8 mouse cellular contexts compared by ENCODE assay signal in the genomic region with DNA sequence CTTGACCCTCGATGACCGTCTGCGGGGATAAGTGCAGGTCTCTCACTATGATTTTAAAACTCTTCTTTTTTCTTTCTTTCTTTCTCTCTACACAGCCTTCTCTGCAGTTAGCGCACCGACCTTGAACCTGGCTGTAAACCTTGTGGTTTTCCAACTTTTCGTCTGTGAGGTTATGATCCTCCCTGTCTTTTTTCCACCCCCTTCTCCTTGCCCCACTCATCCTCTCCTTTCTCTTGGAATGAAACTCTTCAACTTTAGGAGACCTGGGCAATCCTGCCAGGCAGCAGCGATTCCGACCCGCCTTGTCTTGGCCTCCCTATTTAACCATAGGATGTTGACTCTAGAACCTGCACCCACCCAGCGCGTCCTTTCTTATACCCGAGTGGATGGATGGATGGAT. TPM values are rescaled to one million over a fixed set of nuclear protein-coding genes. Genes with fewer than 3 reads are reported as not detected.
A peak's percentile ranks its signal among the peaks of the same experiment; 100 is the strongest.
DNase-seq lines count a peak whose midpoint lies in the region; ATAC-seq and TF ChIP-seq lines count a peak whose summit lies in the region.

No protein-coding gene starts in this region.

- ATAC-seq in forebrain, embryonic 12.5 days (ENCODE audit: low FRiP score): no peak
- no peak for ATAC-seq in neural tube, embryonic 15.5 days (ENCODE audit: low FRiP score)

- WGBS in lung, adult 2 months: 19% methylated on average over 12 of the region's 12 CpGs
- WGBS in forebrain, embryonic 12.5 days: 5% methylated on average over 12 of the region's 12 CpGs
- WGBS in limb, embryonic 10.5 days: under 1% methylated on average over 12 of the region's 12 CpGs
- 3% methylated on average over 12 of the region's 12 CpGs for WGBS in neural tube, embryonic 15.5 days

- no peaks in the 10 kb centered on the region for H3K9me3 ChIP-seq in forebrain, embryonic 12.5 days
- no peaks in the 10 kb centered on the region for H3K9me3 ChIP-seq in limb, embryonic 10.5 days (replicated peaks)
- no peaks in the 10 kb centered on the region for H3K9me3 ChIP-seq in neural tube, embryonic 15.5 days (replicated peaks)

- H3K4me2 ChIP-seq in forebrain, embryonic 12.5 days: peak overlapping the region; percentile 85
- H3K4me2 ChIP-seq in neural tube, embryonic 15.5 days: peak overlapping the region; percentile 95

- TF ChIP-seq POLR2A in lung, adult 2 months (IDR thresholded peaks at IDR 0.05; ENCODE audit: borderline replicate concordance, extremely low read depth, low read depth, low read length): no peak

- no peak overlapping the region for H3K4me3 ChIP-seq in lung, adult 2 months (replicated peaks; ENCODE audit: extremely low read depth, low read depth, low read length)
- peak overlapping the region; percentile 53 for H3K4me3 ChIP-seq in forebrain, embryonic 12.5 days (replicated peaks)
- peak overlapping the region; percentile 58 for H3K4me3 ChIP-seq in limb, embryonic 10.5 days
- peak overlapping the region; percentile 46 for H3K4me3 ChIP-seq in neural tube, embryonic 15.5 days (replicated peaks)

- no peaks in the 10 kb centered on the region for H3K36me3 ChIP-seq in forebrain, embryonic 12.5 days (replicated peaks)
- H3K36me3 ChIP-seq in limb, embryonic 10.5 days: no peaks in the 10 kb centered on the region
- no peaks in the 10 kb centered on the region for H3K36me3 ChIP-seq in neural tube, embryonic 15.5 days

- peak overlapping the region; percentile 78 for H3K27ac ChIP-seq in forebrain, embryonic 12.5 days
- H3K27ac ChIP-seq in limb, embryonic 10.5 days: no peak overlapping the region
- no peak overlapping the region for H3K27ac ChIP-seq in neural tube, embryonic 15.5 days (replicated peaks)

- peak overlapping the region; percentile 75 for H3K9ac ChIP-seq in forebrain, embryonic 12.5 days
- no peak overlapping the region for H3K9ac ChIP-seq in neural tube, embryonic 15.5 days (replicated peaks)

- TF ChIP-seq CTCF in lung, adult 2 months (IDR thresholded peaks at IDR 0.05; ENCODE audit: insufficient read depth, low read length): no peak

- H3K27me3 ChIP-seq in forebrain, embryonic 12.5 days: peaks cover 60% of the 10 kb centered on the region
- H3K27me3 ChIP-seq in limb, embryonic 10.5 days (ENCODE audit: low read depth, poor library complexity, severe bottlenecking): peaks cover 98% of the 10 kb centered on the region
- H3K27me3 ChIP-seq in neural tube, embryonic 15.5 days (replicated peaks): peaks cover 65% of the 10 kb centered on the region

- peak; percentile 11 for DNase-seq in lung, adult 2 months
- DNase-seq in lung, postnatal 25 days (ENCODE audit: low spot score): no peak
- peak; percentile 59 for DNase-seq in limb, embryonic 10.5 days (ENCODE audit: low spot score)
- no peak for DNase-seq in ovary, postnatal 14 days (ENCODE audit: low spot score)
- DNase-seq in Muller cell, postnatal 12 days (ENCODE audit: inconsistent ontology term): no peak
- DNase-seq in c-Kit-positive CD71-positive TER-119-positive erythroid progenitor cells, embryonic 14.5 days (ENCODE audit: low spot score): no peak

- peaks cover 5% of the 10 kb centered on the region for H3K4me1 ChIP-seq in lung, adult 2 months (ENCODE audit: control insufficient read depth, insufficient read depth, low read length)
- H3K4me1 ChIP-seq in forebrain, embryonic 12.5 days: peaks cover 19% of the 10 kb centered on the region
- H3K4me1 ChIP-seq in limb, embryonic 10.5 days: peaks cover 23% of the 10 kb centered on the region
- peaks cover 24% of the 10 kb centered on the region for H3K4me1 ChIP-seq in neural tube, embryonic 15.5 days

RNA-seq across cellular contexts. Expression of gene Tbr1, which starts 9.8 kb away (rescaled TPM):
- 0.07 and 0.09 TPM in 2 replicates for polyA plus RNA-seq in lung, adult 2 months (2012; rRNA removed)
- 42.2 and 45.3 TPM in 2 replicates for polyA plus RNA-seq in forebrain, embryonic 12.5 days (2016; fragmentation: Nextera tagmentation; extraction: Ambion mirVana)
- polyA plus RNA-seq in limb, embryonic 10.5 days (2016; fragmentation: Nextera tagmentation; extraction: Ambion mirVana): 0.04 and 0.10 TPM in 2 replicates
- polyA plus RNA-seq in neural tube, embryonic 15.5 days (2015; fragmentation: Nextera tagmentation; extraction: Ambion mirVana): 0.06 and 0.13 TPM in 2 replicates

Comparison
In these comparisons a context has a peak if more than half of its experiments do, and no peak if none do; other contexts are left out.
1. DNase-seq: peak in lung, adult 2 months (single experiment) and limb, embryonic 10.5 days (single experiment); none in lung, postnatal 25 days (single experiment), ovary, postnatal 14 days (single experiment), Muller cell, postnatal 12 days (single experiment) and c-Kit-positive CD71-positive TER-119-positive erythroid progenitor cells, embryonic 14.5 days (single experiment).
2. RNA of gene Tbr1, which starts 9.8 kb away (polyA plus RNA-seq): 42.2 to 45.3 TPM in forebrain, embryonic 12.5 days; 0.04 to 0.10 TPM in limb, embryonic 10.5 days, 0.07 to 0.09 TPM in lung, adult 2 months and 0.06 to 0.13 TPM in neural tube, embryonic 15.5 days; every median in the first group is over 10 times any median in the second.